Mouse (Mus musculus) liver, postnatal 0 days (tissue): Measurements from ENCODE around the gene Lin28a. TPM values are rescaled to one million over a fixed set of nuclear protein-coding genes. Genes with fewer than 3 reads are reported as not detected.

Source experiments
- ATAC-seq: fragments of 200-750 bp; cut with Nextera tagmentation; 2 replicates; pipeline ENCODE4 v1.8.0; 2017; ENCODE audit warnings: mild to moderate bottlenecking, moderate library complexity
- DNase-seq: peaks from one replicate; pipeline ENCODE4 v3.0.0-alpha.2; 2016
- H3K27ac ChIP-seq: fragments of 300-500 bp; sonication (generic); 2 replicates; pipeline ENCODE4 v1.5.1; 2014; ENCODE audit warnings: antibody characterized with exemption, moderate library complexity, mild to moderate bottlenecking, low read depth
- H3K27me3 ChIP-seq: fragments of 300-500 bp; sonication (generic); 2 replicates; pipeline ENCODE4 v1.6.1; 2014; ENCODE audit warnings: low read length, control low read depth, mixed read lengths; ENCODE audit not compliant: insufficient read depth
- H3K36me3 ChIP-seq: fragments of 300-500 bp; sonication (generic); replicated peaks from 2 replicates; pipeline ENCODE4 v1.6.1; 2014; ENCODE audit warnings: mild to moderate bottlenecking, control low read depth, low read length, moderate library complexity, mixed read lengths; ENCODE audit not compliant: insufficient read depth
- H3K4me1 ChIP-seq: fragments of 300-500 bp; sonication (generic); 2 replicates; pipeline ENCODE4 v1.6.1; 2014; ENCODE audit warnings: antibody characterized with exemption, mild to moderate bottlenecking, control low read depth; ENCODE audit not compliant: insufficient read depth
- H3K4me2 ChIP-seq: fragments of 300-500 bp; sonication (generic); 2 replicates; pipeline ENCODE4 v1.6.1; 2014; ENCODE audit warnings: low read depth, mild to moderate bottlenecking, low read length, moderate library complexity, mixed read lengths
- H3K4me3 ChIP-seq: fragments of 300-500 bp; sonication (generic); 2 replicates; pipeline ENCODE4 v1.5.1; 2014; ENCODE audit warnings: low read depth, low read length
- H3K9ac ChIP-seq: fragments of 300-500 bp; sonication (generic); replicated peaks from 2 replicates; pipeline ENCODE4 v1.6.1; 2014; ENCODE audit warnings: mild to moderate bottlenecking, moderate library complexity
- H3K9me3 ChIP-seq: fragments of 300-500 bp; sonication (generic); 2 replicates; pipeline ENCODE4 v1.6.1; 2016; ENCODE audit warnings: mild to moderate bottlenecking, control low read depth, low read length, mixed read lengths
- CTCF ChIP-seq: sonication (generic); IDR thresholded peaks from 2 replicates; pipeline ENCODE4 v1.5.1; 2016; ENCODE audit warnings: antibody characterized with exemption, low read depth
- EP300 ChIP-seq: IDR thresholded peaks from 2 replicates; pipeline ENCODE4 v1.6.1; 2016; ENCODE audit warnings: antibody characterized with exemption, low read depth, mild to moderate bottlenecking
- WGBS: fragments of 180-500 bp; shearing (Covaris S2); extraction: QIAGEN DNeasy Blood & Tissue Kit; methylation state at CpG from one replicate; pipeline ENCODE4 v1.1.7; 2014; ENCODE audit not compliant: insufficient replicate concordance; 5-methylcytosine and 5-hydroxymethylcytosine counted together
- polyA plus RNA-seq: library from polyadenylated mRNA; unstranded; fragments of >200 nt; fragmentation: Nextera tagmentation; extraction: Ambion mirVana; gene quantifications from 2 replicates; pipeline ENCODE4 v1.2.1, GENCODE M21; 2015

Lin28a gene
- polyA plus RNA-seq, 1 experiment from 2014 or later = 0.87 TPM

DNA sequence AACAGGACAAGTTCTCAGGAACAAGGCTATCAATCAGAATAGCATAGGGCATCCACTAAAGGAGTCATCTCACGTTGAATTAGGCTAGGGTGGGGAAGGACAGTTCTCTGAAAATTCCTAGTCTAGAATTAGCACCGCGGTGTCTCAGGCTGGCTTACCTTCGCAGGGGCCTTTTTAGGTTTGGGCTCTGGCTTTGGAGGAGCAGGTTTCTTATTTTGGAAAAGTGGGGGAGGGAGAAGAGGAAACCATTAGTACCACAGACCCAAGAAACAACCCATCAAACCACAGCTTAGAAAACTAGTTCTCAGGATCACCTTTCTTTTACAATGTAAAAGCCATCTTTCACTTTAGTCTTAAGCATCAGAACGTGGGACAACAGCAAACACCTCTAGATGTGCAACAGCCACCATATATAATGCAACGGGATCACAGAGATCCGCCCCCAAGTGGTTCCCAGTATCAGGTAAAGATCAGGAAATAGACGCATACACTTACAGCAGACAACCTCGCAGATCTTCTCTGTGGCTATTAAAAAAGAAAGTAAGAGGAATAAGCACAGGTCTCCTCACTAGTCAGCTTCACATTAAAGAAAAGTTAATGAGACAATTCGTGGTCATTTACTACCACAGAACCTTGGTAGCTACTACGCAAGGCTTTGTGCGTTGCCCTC is 52.2 kb downstream of the Lin28a start:
- no peaks in the 10 kb centered on the region for H3K27me3 ChIP-seq
- DNase-seq (no peak), ATAC-seq (no peak)
- H3K36me3 ChIP-seq = peaks cover 35% of the 10 kb centered on the region
- H3K4me2 ChIP-seq = peak overlapping the region; percentile 82
- peak overlapping the region; percentile 96 for H3K4me3 ChIP-seq
- WGBS = 38% methylated on average over 12 of the region's 12 CpGs
- peak overlapping the region; percentile 100 for H3K9ac ChIP-seq
- peak overlapping the region; percentile 100; the same call in 1 of the 2 replicates for H3K27ac ChIP-seq
- TF ChIP-seq EP300 (no peak), CTCF (peak; percentile 14; the same call in 1 of the 2 replicates)
- H3K4me1 ChIP-seq = peaks cover 28% of the 10 kb centered on the region
- H3K9me3 ChIP-seq = no peaks in the 10 kb centered on the region

DNA sequence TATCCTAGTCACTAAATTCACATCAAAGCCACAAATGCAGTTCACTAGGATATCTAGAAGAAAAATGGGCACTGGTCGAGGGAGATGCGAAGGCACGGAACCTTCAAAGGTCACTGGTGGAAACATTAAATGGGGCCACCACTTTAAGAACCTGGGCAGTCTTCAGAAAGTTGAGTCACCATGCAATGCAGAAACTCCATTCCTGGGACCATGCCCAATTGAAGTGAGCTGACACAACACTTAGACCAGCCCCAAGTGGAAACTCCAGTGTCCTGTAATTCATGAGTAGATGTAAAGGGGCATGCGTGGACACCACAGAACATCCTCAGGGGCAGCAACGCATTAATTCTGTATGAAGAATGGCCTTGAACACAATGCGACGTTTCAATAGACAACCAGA is 56.1 kb downstream of the Lin28a start:
- Histone ChIP-seq H3K4me2 (no peak overlapping the region), H3K4me1 (peaks cover 11% of the 10 kb centered on the region), H3K27ac (no peak overlapping the region), H3K27me3 (no peaks in the 10 kb centered on the region), H3K9ac (no peak overlapping the region), H3K36me3 (peaks cover 29% of the 10 kb centered on the region), H3K9me3 (no peaks in the 10 kb centered on the region), H3K4me3 (no peak overlapping the region)
- no peak for DNase-seq
- ATAC-seq = no peak
- no peak for TF ChIP-seq CTCF
- WGBS = 86% methylated on average over 7 of the region's 7 CpGs

DNA sequence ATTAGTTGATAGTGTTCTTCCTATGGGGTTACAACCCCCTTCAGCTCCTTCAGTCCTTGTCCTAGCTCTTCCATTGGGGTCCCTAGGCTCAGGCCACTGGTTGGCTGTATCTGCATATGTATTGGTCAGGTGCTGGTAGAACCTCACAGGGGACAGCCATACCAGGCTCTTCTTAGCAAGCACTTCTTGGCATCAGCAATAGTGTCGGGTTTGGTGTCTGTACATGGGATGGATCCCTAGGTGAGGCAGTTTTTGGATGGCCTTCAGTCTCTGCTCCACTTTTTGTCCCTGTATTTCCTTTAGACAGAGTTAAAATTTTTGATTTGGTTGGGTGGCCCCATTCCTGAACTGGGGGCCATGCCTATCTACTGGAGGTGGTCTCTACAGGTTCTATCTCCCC is 59.8 kb downstream of the Lin28a start:
- H3K27me3 ChIP-seq = no peaks in the 10 kb centered on the region
- peaks cover 10% of the 10 kb centered on the region for H3K36me3 ChIP-seq
- no peaks in the 10 kb centered on the region for H3K9me3 ChIP-seq
- ATAC-seq (no peak), DNase-seq (no peak)
- H3K4me2 ChIP-seq = no peak overlapping the region
- no peak overlapping the region for H3K27ac ChIP-seq
- no peak overlapping the region for H3K4me3 ChIP-seq
- WGBS = 65% methylated on average over 1 of the region's 1 CpGs
- no peak for TF ChIP-seq CTCF
- TF ChIP-seq EP300 = no peak
- H3K4me1 ChIP-seq = no peaks in the 10 kb centered on the region
- no peak overlapping the region for H3K9ac ChIP-seq

DNA sequence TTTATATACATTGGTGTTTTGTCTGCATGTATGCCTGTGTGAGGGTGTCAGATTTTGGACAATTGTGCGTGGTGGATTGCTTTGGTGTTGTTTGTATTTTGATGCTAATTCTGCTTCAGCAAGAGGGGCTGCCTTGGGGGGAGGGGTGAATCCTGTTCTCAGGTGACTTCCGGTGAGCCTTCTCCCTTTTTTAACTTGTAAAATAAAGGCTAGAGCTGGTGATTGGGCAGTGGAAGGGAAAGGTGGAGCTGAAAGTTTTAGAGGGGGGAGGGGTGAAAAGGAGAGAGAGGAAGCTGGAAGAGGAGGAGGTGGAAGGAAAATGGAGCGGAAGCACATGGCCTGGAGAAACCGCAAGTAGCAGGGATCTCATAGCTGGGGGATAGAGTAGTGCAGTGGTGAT is 62.3 kb downstream of the Lin28a start:
- Histone ChIP-seq H3K9me3 (no peaks in the 10 kb centered on the region), H3K4me1 (no peaks in the 10 kb centered on the region), H3K9ac (no peak overlapping the region), H3K27me3 (no peaks in the 10 kb centered on the region), H3K27ac (no peak overlapping the region), H3K36me3 (no peaks in the 10 kb centered on the region), H3K4me2 (no peak overlapping the region), H3K4me3 (no peak overlapping the region)
- 77% methylated on average over 4 of the region's 4 CpGs for WGBS
- TF ChIP-seq EP300 (no peak), CTCF (no peak)
- no peak for ATAC-seq
- no peak for DNase-seq

Other genes with a start within 250 kb of the Lin28a start
- gene Rps6ka1, start 131.0 kb downstream of the Lin28a start, polyA plus RNA-seq = 31.6 and 36.9 TPM in 2 replicates
- gene Hmgn2, start 50.2 kb downstream of the Lin28a start, polyA plus RNA-seq = 547 and 562 TPM in 2 replicates
- 8.3 and 10.3 TPM in 2 replicates for gene Dhdds, start 17.9 kb downstream of the Lin28a start, polyA plus RNA-seq
- not detected in 2 replicates for gene Zfp683, start 35.0 kb upstream of the Lin28a start, polyA plus RNA-seq
- 0.69 and 1.4 TPM in 2 replicates for gene Crybg2, start 42.0 kb upstream of the Lin28a start, polyA plus RNA-seq
- gene Cd52, start 76.2 kb upstream of the Lin28a start, polyA plus RNA-seq = 114 and 125 TPM in 2 replicates
- gene Ubxn11, start 83.7 kb upstream of the Lin28a start, polyA plus RNA-seq = 0.88 and 0.99 TPM in 2 replicates
- 198 and 215 TPM in 2 replicates for gene Sh3bgrl3, start 109.9 kb upstream of the Lin28a start, polyA plus RNA-seq
- gene Cep85, start 168.3 kb upstream of the Lin28a start, polyA plus RNA-seq = 65.6 and 98.1 TPM in 2 replicates
- not detected in 2 replicates for gene Gm7534, start 184.2 kb upstream of the Lin28a start, polyA plus RNA-seq
- gene Catsper4, start 208.5 kb upstream of the Lin28a start, polyA plus RNA-seq = not detected in 2 replicates
- gene Cnksr1, start 219.6 kb upstream of the Lin28a start, polyA plus RNA-seq = 0.08 and 0.20 TPM in 2 replicates
- gene E130218I03Rik, start 224.8 kb upstream of the Lin28a start, polyA plus RNA-seq = 0.23 and 0.33 TPM in 2 replicates
- gene Zfp593, start 226.8 kb upstream of the Lin28a start, polyA plus RNA-seq = 6.1 and 6.2 TPM in 2 replicates
- not detected in 2 replicates for gene Gm30191, start 228.1 kb upstream of the Lin28a start, polyA plus RNA-seq
- gene Grrp1, start 235.3 kb upstream of the Lin28a start, polyA plus RNA-seq = 1.4 and 1.5 TPM in 2 replicates